Mouse (Mus musculus): ENCODE data around the gene Slc44a2.

The Slc44a2 gene

GRCm38 (mm10) chr9:21367357-21368111 lies 47.0 kb downstream of the Slc44a2 start, which contains the start of gene Ilf3:
Gene Ilf3 (plus strand): TSS chr9:21367871.
- in situ Hi-C loops (cut with MboI; ENCODE audit: unreplicated experiment in 2 of 2), result loop anchor here (5.0 kb wide), 5 partner anchors 40 to 180 kb away; partner anchors contain the start of genes Carm1 (in 1 of the 2) and Qtrt1 (in 1 of the 2)

DNA sequence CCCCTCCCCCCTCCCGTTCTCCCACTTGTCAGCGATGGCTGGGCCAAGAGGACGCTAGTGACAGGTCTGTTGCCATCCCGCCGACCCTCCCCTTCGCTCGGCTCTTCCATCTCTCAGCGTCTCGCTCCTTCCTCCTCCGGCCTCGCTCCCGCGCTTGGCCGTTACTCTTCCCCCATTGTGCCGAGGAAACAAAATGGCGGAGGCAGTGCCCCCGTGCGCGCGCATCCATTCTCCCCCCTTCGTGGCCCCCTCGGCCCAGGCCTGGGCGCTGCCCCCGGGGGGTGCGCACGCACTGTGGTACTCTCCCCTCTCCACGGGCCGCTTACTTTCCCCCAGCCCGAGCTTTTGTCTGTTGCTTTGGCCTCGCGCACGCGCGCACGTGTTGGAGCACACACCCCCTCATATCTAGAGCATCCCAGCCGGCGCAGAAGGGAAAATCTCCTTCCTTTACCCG lies 47.7 kb downstream of the Slc44a2 start:
- in situ Hi-C loops (cut with MboI; ENCODE audit: unreplicated experiment in 2 of 2), result loop anchor here (5.0 kb wide), 5 partner anchors 39 to 179 kb away; partner anchors contain the start of genes Carm1 (in 1 of the 2) and Qtrt1 (in 1 of the 2)

GRCm38 (mm10) chr9:21369080-21369479 lies 48.6 kb downstream of the Slc44a2 start:
- in situ Hi-C loops (cut with MboI; ENCODE audit: unreplicated experiment in 2 of 2), result loop anchor here (5.0 kb wide), 5 partner anchors 38 to 178 kb away; partner anchors contain the start of genes Carm1 (in 1 of the 2) and Qtrt1 (in 1 of the 2)

DNA sequence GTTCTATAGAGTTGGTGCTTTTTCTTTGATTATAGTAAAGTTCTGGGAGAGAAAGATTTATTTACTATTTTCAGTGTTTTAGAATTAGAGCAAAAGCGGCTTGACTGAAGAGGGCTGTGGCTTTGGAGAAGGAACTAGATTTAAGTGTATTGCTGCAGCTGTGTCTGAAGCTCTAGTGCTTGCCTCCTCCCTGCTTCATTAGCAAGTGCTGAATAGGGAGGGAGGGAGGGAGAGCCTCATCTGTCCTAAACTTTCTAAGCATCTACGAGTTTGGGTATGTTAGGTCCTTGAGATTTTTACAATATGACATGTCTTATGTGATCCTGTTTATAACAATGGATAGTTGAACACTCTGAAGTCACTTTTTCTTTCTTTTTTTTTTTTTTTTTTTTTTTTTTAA lies 50.4 kb downstream of the Slc44a2 start:
- in situ Hi-C loops (cut with MboI; ENCODE audit: unreplicated experiment in 2 of 2), result no loop called here

DNA sequence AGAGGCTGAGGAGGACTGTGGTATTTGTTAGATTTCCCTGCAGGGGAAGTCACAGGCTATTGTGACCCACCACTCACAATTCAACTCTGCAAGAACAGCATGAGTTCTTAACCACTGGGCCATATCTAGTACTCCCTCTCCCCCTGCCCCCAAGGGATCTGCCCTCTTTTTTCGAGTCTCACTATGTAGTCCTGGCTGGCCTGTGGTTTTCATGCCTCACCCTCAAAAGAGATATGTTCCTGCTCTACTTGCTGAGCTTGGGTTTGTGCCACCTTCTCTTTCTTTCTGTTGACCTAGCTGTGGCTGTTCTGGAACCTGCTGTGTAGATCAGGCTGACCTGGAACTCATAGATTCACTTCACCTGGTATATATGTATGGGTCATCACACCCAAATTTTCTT lies 52.0 kb downstream of the Slc44a2 start:
- in situ Hi-C loops (cut with MboI; ENCODE audit: unreplicated experiment in 2 of 2), result no loop called here

GRCm38 (mm10) chr9:21379195-21379594 lies 58.7 kb downstream of the Slc44a2 start:
- in situ Hi-C loops (cut with MboI; ENCODE audit: unreplicated experiment in 2 of 2), result no loop called here

- in situ Hi-C loops (cut with MboI; ENCODE audit: unreplicated experiment in 2 of 2), result no loop called here
These were observed 60.4 kb downstream of the Slc44a2 start for GRCm38 (mm10) chr9:21380868-21381267.

- in situ Hi-C loops (cut with MboI; ENCODE audit: unreplicated experiment in 2 of 2), result no loop called here
These were observed 63.5 kb downstream of the Slc44a2 start for GRCm38 (mm10) chr9:21383966-21384365.

DNA sequence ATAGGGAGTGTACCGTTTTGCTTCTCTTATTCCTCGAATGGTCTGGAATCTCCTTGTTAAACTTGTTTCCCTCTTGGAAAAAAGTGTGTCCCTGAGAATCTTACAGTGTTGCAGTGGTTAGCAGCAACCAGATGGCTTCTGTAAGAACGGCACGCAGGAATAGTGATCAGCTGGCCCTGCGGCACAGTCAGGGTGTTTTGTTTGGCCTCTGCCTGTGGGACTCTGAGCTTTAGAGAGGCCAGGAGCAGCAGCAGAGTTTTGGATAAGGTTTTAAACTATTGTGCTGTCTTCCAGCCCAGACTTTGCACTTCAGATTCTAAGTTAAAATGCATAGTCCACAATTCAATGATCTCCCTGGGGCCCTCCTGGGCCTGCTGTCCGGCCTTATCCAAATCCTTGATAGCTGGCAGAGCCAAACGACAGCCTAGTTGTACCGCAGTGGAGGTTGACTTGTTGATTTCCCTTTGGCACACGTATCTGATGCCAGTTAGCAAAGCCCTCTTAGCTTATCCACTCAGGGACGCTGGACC lies 72.2 kb downstream of the Slc44a2 start:
- in situ Hi-C loops (cut with MboI; ENCODE audit: unreplicated experiment in 2 of 2), result loop anchor here in 1 of 2 experiments (5.0 kb wide), 1 partner anchor 90 kb away; no protein-coding TSS in a partner anchor

- in situ Hi-C loops (cut with MboI; ENCODE audit: unreplicated experiment in 2 of 2), result no loop called here
These were observed 75.2 kb downstream of the Slc44a2 start for GRCm38 (mm10) chr9:21395692-21396091.

- in situ Hi-C loops (cut with MboI; ENCODE audit: unreplicated experiment in 2 of 2), result no loop called here
These were observed 76.7 kb downstream of the Slc44a2 start for GRCm38 (mm10) chr9:21397170-21397569.

DNA sequence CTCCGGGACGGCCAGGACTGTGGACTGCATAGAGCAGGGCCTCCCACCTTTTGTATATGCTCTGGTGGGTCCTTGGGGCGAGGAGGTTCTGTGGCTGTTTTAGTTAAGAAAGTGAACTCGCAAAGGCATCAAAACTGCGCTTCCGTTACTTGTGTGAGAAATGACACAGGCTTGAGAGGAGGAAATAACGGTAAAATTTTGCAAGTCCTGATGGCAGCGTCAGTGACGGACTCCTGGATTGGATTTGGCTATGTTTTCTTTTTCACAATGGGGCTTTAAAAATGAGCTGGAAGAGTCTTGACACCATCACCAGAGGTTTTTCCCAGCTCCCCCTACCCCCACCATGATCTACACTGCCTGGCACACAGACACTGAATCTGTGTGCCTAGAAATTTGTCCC lies 80.5 kb downstream of the Slc44a2 start:
- in situ Hi-C loops (cut with MboI; ENCODE audit: unreplicated experiment in 2 of 2), result loop anchor here (10.0 to 25.0 kb wide), 2 partner anchors 176 to 764 kb away; partner anchors contain the start of genes Fbxl12 (in 1 of the 2) and Ubl5 (in 1 of the 2)

DNA sequence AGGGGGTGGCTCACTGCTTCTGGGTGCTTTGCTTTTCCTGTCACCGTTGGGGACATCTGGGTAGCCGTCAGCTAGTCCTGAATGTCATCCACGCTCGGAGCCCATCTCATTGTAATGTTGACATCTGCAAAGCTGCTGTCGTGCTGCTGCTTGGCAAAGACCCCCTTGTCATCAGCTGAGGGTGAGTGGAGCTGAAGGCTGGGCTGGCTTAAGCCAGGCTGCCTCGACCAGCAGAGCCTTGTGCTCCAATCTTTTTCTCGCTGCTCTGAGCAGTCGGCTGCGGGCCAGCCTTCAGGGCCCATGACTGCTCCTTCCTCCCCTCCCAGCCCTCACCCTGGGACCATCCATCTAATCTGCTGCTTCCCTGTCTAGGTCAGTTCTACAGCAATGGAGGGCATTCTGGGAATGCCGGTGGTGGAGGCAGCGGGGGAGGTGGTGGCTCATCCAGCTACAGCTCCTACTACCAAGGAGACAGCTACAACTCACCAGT lies 82.3 kb downstream of the Slc44a2 start:
- in situ Hi-C loops (cut with MboI; ENCODE audit: unreplicated experiment in 2 of 2), result loop anchor here (10.0 to 25.0 kb wide), 2 partner anchors 178 to 766 kb away; partner anchors contain the start of genes Fbxl12 (in 1 of the 2) and Ubl5 (in 1 of the 2)

DNA sequence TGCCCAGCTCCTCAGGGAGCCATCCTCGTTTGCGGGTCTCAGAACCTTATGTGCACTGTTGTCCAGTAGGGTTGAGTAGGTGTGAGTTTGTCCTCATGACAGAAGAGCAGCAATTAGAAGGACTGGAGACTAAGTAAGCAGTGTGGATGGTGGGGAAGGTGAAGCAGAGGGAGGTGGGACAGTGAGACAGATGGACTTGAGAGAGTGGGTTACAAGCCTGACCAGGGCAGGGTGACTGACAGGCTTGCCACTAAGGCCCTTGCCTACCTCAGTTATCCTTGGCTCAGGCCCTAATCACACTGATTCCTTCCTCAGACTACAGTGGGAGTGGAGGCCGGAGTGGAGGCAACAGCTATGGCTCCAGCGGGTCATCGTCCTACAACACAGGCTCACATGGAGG lies 83.2 kb downstream of the Slc44a2 start:
- in situ Hi-C loops (cut with MboI; ENCODE audit: unreplicated experiment in 2 of 2), result loop anchor here (10.0 to 25.0 kb wide), 2 partner anchors 179 to 766 kb away; partner anchors contain the start of genes Fbxl12 (in 1 of the 2) and Ubl5 (in 1 of the 2)
